Mouse (Mus musculus) hindbrain, embryonic 11.5 days (tissue): ENCODE data around the gene Slc25a34. TPM values are rescaled to one million over a fixed set of nuclear protein-coding genes. Genes with fewer than 3 reads are reported as not detected.

Experiments used
- ATAC-seq: fragments of 200-750 bp; cut with Nextera tagmentation; 2 replicates; pipeline ENCODE4 v1.8.0; 2017; ENCODE audit warnings: mild to moderate bottlenecking, moderate TSS enrichment, moderate library complexity; ENCODE audit not compliant: low FRiP score
- DNase-seq: peaks from one replicate; pipeline ENCODE4 v3.0.0-alpha.2; 2015; ENCODE audit warnings: low spot score
- H3K27ac ChIP-seq: fragments of 300-500 bp; sonication (generic); 2 replicates; pipeline ENCODE4 v1.5.1; 2014; ENCODE audit warnings: mild to moderate bottlenecking, low read depth, low read length
- H3K27me3 ChIP-seq: fragments of 300-500 bp; sonication (generic); 2 replicates; pipeline ENCODE4 v1.6.1; 2014; ENCODE audit warnings: mild to moderate bottlenecking, low read length, moderate library complexity, mixed read lengths; ENCODE audit not compliant: control insufficient read depth, insufficient read depth
- H3K36me3 ChIP-seq: fragments of 300-500 bp; sonication (generic); 2 replicates; pipeline ENCODE4 v1.6.1; 2014; ENCODE audit warnings: mild to moderate bottlenecking, low read length, moderate library complexity, mixed read lengths; ENCODE audit not compliant: control insufficient read depth, insufficient read depth
- H3K4me1 ChIP-seq: fragments of 300-500 bp; sonication (generic); replicated peaks from 2 replicates; pipeline ENCODE4 v1.6.1; 2014; ENCODE audit warnings: low read length, mixed read lengths; ENCODE audit not compliant: control insufficient read depth, insufficient read depth
- H3K4me2 ChIP-seq: fragments of 300-500 bp; sonication (generic); replicated peaks from 2 replicates; pipeline ENCODE4 v1.6.1; 2014; ENCODE audit warnings: mild to moderate bottlenecking, low read depth, low read length
- H3K4me3 ChIP-seq: fragments of 300-500 bp; sonication (generic); 2 replicates; pipeline ENCODE4 v1.5.1; 2014; ENCODE audit warnings: low read depth, low read length
- H3K9ac ChIP-seq: fragments of 300-500 bp; sonication (generic); 2 replicates; pipeline ENCODE4 v1.6.1; 2014; ENCODE audit warnings: low read depth, low read length
- H3K9me3 ChIP-seq: fragments of 300-500 bp; sonication (generic); 2 replicates; pipeline ENCODE4 v1.6.1; 2016; ENCODE audit warnings: low read length; ENCODE audit not compliant: control insufficient read depth
- whole genome bisulfite sequencing: fragments of 180-500 bp; shearing (Covaris S2); extraction: QIAGEN DNeasy Blood & Tissue Kit; methylation state at CpG from one replicate; pipeline ENCODE4 v1.1.7; 2014; 5-methylcytosine and 5-hydroxymethylcytosine counted together
- polyA plus RNA-seq: library from polyadenylated mRNA; unstranded; fragments of >200 nt; fragmentation: Nextera tagmentation; extraction: Ambion mirVana; gene quantifications from 2 replicates; pipeline ENCODE4 v1.2.1, GENCODE M21; 2014

Slc25a34 gene
- polyA plus RNA-seq, 1 experiment from 2014 or later: not detected

DNA sequence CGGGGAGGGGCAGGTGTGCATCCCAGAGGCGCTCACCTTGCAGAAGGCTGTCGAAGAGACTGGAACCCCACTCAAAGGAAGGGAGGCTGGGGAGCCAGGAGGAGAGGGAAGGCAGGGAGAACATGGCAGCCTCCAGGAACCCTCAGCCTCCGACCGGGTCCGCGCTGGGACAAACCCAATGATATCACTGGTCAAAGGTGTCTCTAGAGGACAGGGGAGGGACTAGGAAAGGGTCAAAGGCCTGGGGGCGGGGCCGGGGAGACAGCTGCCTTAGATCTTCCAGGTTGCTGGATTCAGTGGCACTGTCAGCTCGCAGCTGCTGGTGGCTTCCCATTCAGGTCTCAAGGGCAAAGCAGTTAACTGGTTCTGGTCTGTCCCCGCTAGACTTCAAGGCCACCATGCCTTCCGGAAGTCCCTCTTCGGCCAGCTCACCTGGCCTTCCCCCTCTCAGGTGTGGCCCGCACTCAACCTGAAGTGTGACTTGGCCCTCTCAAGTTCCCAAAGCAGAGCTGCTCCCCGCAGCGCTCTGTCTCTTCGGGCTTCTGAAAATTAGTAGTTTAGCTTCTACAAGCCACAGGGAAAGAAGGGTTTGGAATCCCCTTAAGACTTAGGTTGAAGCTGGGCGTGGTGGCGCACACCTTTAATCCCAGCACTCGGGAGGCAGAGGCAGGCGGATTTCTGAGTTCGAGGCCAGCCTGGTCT is 5.6 kb downstream of the Slc25a34 start:
- no peaks in the 10 kb centered on the region for H3K27me3 ChIP-seq
- H3K4me1 ChIP-seq: no peaks in the 10 kb centered on the region
- no peak overlapping the region for H3K9ac ChIP-seq
- 11% methylated on average over 21 of the region's 22 CpGs for WGBS
- ATAC-seq: peak; percentile 20; the same call in 1 of the 2 replicates
- H3K27ac ChIP-seq: no peak overlapping the region
- peak; percentile 51 for DNase-seq
- H3K9me3 ChIP-seq: no peaks in the 10 kb centered on the region
- no peaks in the 10 kb centered on the region for H3K36me3 ChIP-seq
- H3K4me3 ChIP-seq: peak overlapping the region; percentile 13
- H3K4me2 ChIP-seq: peak overlapping the region; percentile 42

- Histone ChIP-seq H3K4me1 (no peaks in the 10 kb centered on the region), H3K27me3 (no peaks in the 10 kb centered on the region), H3K27ac (no peak overlapping the region), H3K9me3 (no peaks in the 10 kb centered on the region), H3K4me2 (peak overlapping the region; percentile 42), H3K9ac (no peak overlapping the region), H3K4me3 (peak overlapping the region; percentile 13), H3K36me3 (no peaks in the 10 kb centered on the region)
- 4% methylated on average over 20 of the region's 20 CpGs for WGBS
- peak; percentile 44; the same call in 1 of the 2 replicates for ATAC-seq
- peak; percentile 73 for DNase-seq
Measured at GRCm38 (mm10) chr4:141617299-141617698, 6.3 kb downstream of the Slc25a34 start.

- H3K9me3 ChIP-seq: no peaks in the 10 kb centered on the region
- H3K4me2 ChIP-seq: no peak overlapping the region
- H3K27me3 ChIP-seq: no peaks in the 10 kb centered on the region
- H3K9ac ChIP-seq: no peak overlapping the region
- no peaks in the 10 kb centered on the region for H3K36me3 ChIP-seq
- no peak overlapping the region for H3K4me3 ChIP-seq
- no peaks in the 10 kb centered on the region for H3K4me1 ChIP-seq
- ATAC-seq: no peak
- no peak overlapping the region for H3K27ac ChIP-seq
- DNase-seq: no peak
- 77% methylated on average over 6 of the region's 6 CpGs for WGBS
Measured at GRCm38 (mm10) chr4:141616811-141617210, 6.8 kb downstream of the Slc25a34 start.

GRCm38 (mm10) chr4:141614946-141615345 is 8.7 kb downstream of the Slc25a34 start:
- Histone ChIP-seq H3K36me3 (no peaks in the 10 kb centered on the region), H3K27me3 (no peaks in the 10 kb centered on the region), H3K4me2 (no peak overlapping the region), H3K4me1 (no peaks in the 10 kb centered on the region), H3K9ac (no peak overlapping the region), H3K27ac (no peak overlapping the region), H3K9me3 (no peaks in the 10 kb centered on the region), H3K4me3 (no peak overlapping the region)
- WGBS: 79% methylated on average over 14 of the region's 14 CpGs
- DNase-seq (no peak), ATAC-seq (no peak)

- ATAC-seq (no peak), DNase-seq (no peak)
- H3K4me2 ChIP-seq: no peak overlapping the region
- no peaks in the 10 kb centered on the region for H3K4me1 ChIP-seq
- H3K36me3 ChIP-seq: no peaks in the 10 kb centered on the region
- H3K27ac ChIP-seq: no peak overlapping the region
- no peak overlapping the region for H3K9ac ChIP-seq
- H3K4me3 ChIP-seq: no peak overlapping the region
- 81% methylated on average over 6 of the region's 6 CpGs for WGBS
- H3K27me3 ChIP-seq: no peaks in the 10 kb centered on the region
- H3K9me3 ChIP-seq: no peaks in the 10 kb centered on the region
Measured at GRCm38 (mm10) chr4:141609538-141609937, 14.1 kb downstream of the Slc25a34 start.

DNA sequence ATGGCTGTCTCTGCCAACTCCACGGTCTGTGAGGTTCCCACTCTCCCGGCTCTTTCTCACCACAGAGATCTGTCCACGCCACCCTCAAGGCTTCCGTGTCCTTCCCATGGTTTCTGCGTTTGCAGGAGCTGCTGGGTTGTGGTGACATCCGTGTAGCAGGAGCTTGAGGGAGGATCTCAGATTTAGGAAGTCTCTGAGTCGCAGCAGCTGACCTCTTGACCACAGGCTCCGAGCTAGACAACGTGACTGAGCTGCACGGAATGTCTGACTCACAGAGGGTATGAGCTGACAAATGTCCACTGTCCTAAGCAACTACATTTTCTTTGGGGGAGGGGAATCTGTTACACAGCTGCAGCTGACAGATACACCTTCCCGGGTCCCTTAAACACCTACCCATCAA is 17.8 kb downstream of the Slc25a34 start, which contains the start of gene Fblim1:
TSS of gene Fblim1 (minus strand) at position 236 of the 400 bp plus-strand sequence.
- DNase-seq (no peak), ATAC-seq (no peak)
- no peaks in the 10 kb centered on the region for H3K36me3 ChIP-seq
- 84% methylated on average over 11 of the region's 11 CpGs for WGBS
- H3K4me2 ChIP-seq: no peak within 1 kb of the TSS
- H3K4me3 ChIP-seq: no peak within 1 kb of the TSS
- H3K27ac ChIP-seq: no peak within 1 kb of the TSS
- no peak within 1 kb of the TSS for H3K9ac ChIP-seq
- no peaks in the 10 kb centered on the region for H3K27me3 ChIP-seq
- no peaks in the 10 kb centered on the region for H3K4me1 ChIP-seq
- H3K9me3 ChIP-seq: no peaks in the 10 kb centered on the region

GRCm38 (mm10) chr4:141605421-141605820 is 18.2 kb downstream of the Slc25a34 start:
- Histone ChIP-seq H3K4me3 (no peak overlapping the region), H3K4me1 (0 out of 2 replicates have a peak, but pooled peaks cover 1% of the 10 kb centered on the region), H3K9me3 (no peaks in the 10 kb centered on the region), H3K36me3 (no peaks in the 10 kb centered on the region), H3K4me2 (no peak overlapping the region), H3K27ac (no peak overlapping the region), H3K9ac (no peak overlapping the region), H3K27me3 (no peaks in the 10 kb centered on the region)
- 89% methylated on average over 5 of the region's 5 CpGs for WGBS
- no peak for DNase-seq
- ATAC-seq: no peak

GRCm38 (mm10) chr4:141604493-141604892 is 19.1 kb downstream of the Slc25a34 start:
- Histone ChIP-seq H3K4me2 (no peak overlapping the region), H3K36me3 (no peaks in the 10 kb centered on the region), H3K27me3 (peaks cover 3% of the 10 kb centered on the region; the same call in 1 of the 2 replicates), H3K4me1 (0 out of 2 replicates have a peak, but pooled peaks cover 3% of the 10 kb centered on the region), H3K4me3 (no peak overlapping the region), H3K9ac (no peak overlapping the region), H3K9me3 (no peaks in the 10 kb centered on the region), H3K27ac (no peak overlapping the region)
- 84% methylated on average over 8 of the region's 8 CpGs for WGBS
- DNase-seq (no peak), ATAC-seq (no peak)

GRCm38 (mm10) chr4:141603921-141604320 is 19.7 kb downstream of the Slc25a34 start:
- peaks cover 6% of the 10 kb centered on the region; the same call in 1 of the 2 replicates for H3K4me1 ChIP-seq
- H3K27ac ChIP-seq: no peak overlapping the region
- H3K36me3 ChIP-seq: no peaks in the 10 kb centered on the region
- no peak overlapping the region for H3K4me3 ChIP-seq
- WGBS: 80% methylated on average over 4 of the region's 4 CpGs
- H3K9me3 ChIP-seq: no peaks in the 10 kb centered on the region
- no peak overlapping the region for H3K9ac ChIP-seq
- ATAC-seq: no peak
- no peak overlapping the region for H3K4me2 ChIP-seq
- H3K27me3 ChIP-seq: peaks cover 5% of the 10 kb centered on the region; the same call in 1 of the 2 replicates
- no peak for DNase-seq
